Mouse (Mus musculus): ENCODE results near the gene Cldn2.

- TF ChIP-seq CTCF (IDR thresholded peaks at IDR 0.05; ENCODE audit: extremely low read depth, insufficient read depth, insufficient read length, insufficient replicate concordance) (no peak), POLR2A (IDR thresholded peaks at IDR 0.05; ENCODE audit: low read depth, low read length) (no peak)
Observed at GRCm38 (mm10) chrX:139782278-139783044, 18.2 kb upstream of the Cldn2 start, which contains the start of gene Ripply1.
